Mouse (Mus musculus): ENCODE data around the gene Cacna2d2. TPM values are rescaled to one million over a fixed set of nuclear protein-coding genes. Genes with fewer than 3 reads are reported as not detected.
"Not testable (repeated sequence)": the region's sequence is repeated elsewhere in the genome, so short reads cannot be mapped to it uniquely, and the experiment has no call there.

Gene Cacna2d2
- polyA plus RNA-seq, 1 experiment from 2014 or later, result not detected

- not testable (repeated sequence) for H3K9ac ChIP-seq; H3K27me3 ChIP-seq; DNase-seq; H3K4me3 ChIP-seq (replicated peaks); ATAC-seq (ENCODE audit: low read depth); H3K9me3 ChIP-seq (replicated peaks); H3K4me2 ChIP-seq
- H3K4me1 ChIP-seq (replicated peaks), result peaks cover 81% of the 10 kb centered on the region
- H3K36me3 ChIP-seq, result peaks cover 40% of the 10 kb centered on the region
- 73% methylated on average over 6 of the region's 6 CpGs for WGBS (ENCODE audit: insufficient replicate concordance)
- H3K27ac ChIP-seq, result peak overlapping the region; percentile 94
These were observed 174.4 kb downstream of the Cacna2d2 start for GRCm38 (mm10) chr9:107573774-107574173.

- H3K36me3 ChIP-seq, result peaks cover 32% of the 10 kb centered on the region
- 74% methylated on average over 14 of the region's 14 CpGs for WGBS (ENCODE audit: insufficient replicate concordance)
- H3K4me1 ChIP-seq (replicated peaks), result peaks cover 81% of the 10 kb centered on the region
- H3K4me3 ChIP-seq (replicated peaks), result no peak overlapping the region
- DNase-seq (no peak), ATAC-seq (ENCODE audit: low read depth) (no peak)
- no peak overlapping the region for H3K9ac ChIP-seq
- peak overlapping the region; percentile 82 for H3K27ac ChIP-seq
- H3K9me3 ChIP-seq (replicated peaks), result no peaks in the 10 kb centered on the region
- peak overlapping the region; percentile 78; the same call in 1 of the 2 replicates for H3K4me2 ChIP-seq
- no peaks in the 10 kb centered on the region for H3K27me3 ChIP-seq
These were observed 176.4 kb downstream of the Cacna2d2 start for GRCm38 (mm10) chr9:107575579-107576356.

GRCm38 (mm10) chr9:107576357-107577107 is 177.1 kb downstream of the Cacna2d2 start, which contains the start of gene Hyal1:
TSS of gene Hyal1 (plus strand) at chr9:107576927.
- Histone ChIP-seq H3K27me3 (no peaks in the 10 kb centered on the region), H3K4me3 (replicated peaks) (peak within 1 kb of the TSS; percentile 55), H3K36me3 (peaks cover 27% of the 10 kb centered on the region), H3K4me2 (peak within 1 kb of the TSS; percentile 78), H3K9ac (peak within 1 kb of the TSS; percentile 73), H3K9me3 (replicated peaks) (no peaks in the 10 kb centered on the region), H3K27ac (peak within 1 kb of the TSS; percentile 82), H3K4me1 (replicated peaks) (peaks cover 79% of the 10 kb centered on the region)
- peak; percentile 77 for ATAC-seq (ENCODE audit: low read depth)
- peak; percentile 78 for DNase-seq
- 27% methylated on average over 16 of the region's 16 CpGs for WGBS (ENCODE audit: insufficient replicate concordance)

GRCm38 (mm10) chr9:107577871-107578270 is 178.5 kb downstream of the Cacna2d2 start:
- H3K36me3 ChIP-seq, result peaks cover 16% of the 10 kb centered on the region
- H3K27ac ChIP-seq, result 0 out of 2 replicates have a peak overlapping the region, but pooled peaks have one; percentile 5
- H3K4me3 ChIP-seq (replicated peaks), result no peak overlapping the region
- DNase-seq, result no peak
- ATAC-seq (ENCODE audit: low read depth), result no peak
- no peaks in the 10 kb centered on the region for H3K9me3 ChIP-seq (replicated peaks)
- peaks cover 79% of the 10 kb centered on the region for H3K4me1 ChIP-seq (replicated peaks)
- 86% methylated on average over 10 of the region's 10 CpGs for WGBS (ENCODE audit: insufficient replicate concordance)
- peak overlapping the region; percentile 3; the same call in 1 of the 2 replicates for H3K9ac ChIP-seq
- peak overlapping the region; percentile 78; the same call in 1 of the 2 replicates for H3K4me2 ChIP-seq
- no peaks in the 10 kb centered on the region for H3K27me3 ChIP-seq

GRCm38 (mm10) chr9:107578587-107578986 is 179.2 kb downstream of the Cacna2d2 start, which contains the start of gene Naa80:
TSS of gene Naa80 (plus strand) at chr9:107578887.
- Histone ChIP-seq H3K27ac (peak within 1 kb of the TSS; percentile 98), H3K4me3 (replicated peaks) (no peak within 1 kb of the TSS), H3K4me2 (peak within 1 kb of the TSS; percentile 93; the same call in 1 of the 2 replicates), H3K36me3 (peaks cover 17% of the 10 kb centered on the region), H3K4me1 (replicated peaks) (peaks cover 78% of the 10 kb centered on the region), H3K27me3 (no peaks in the 10 kb centered on the region), H3K9ac (peak within 1 kb of the TSS; percentile 89), H3K9me3 (replicated peaks) (no peaks in the 10 kb centered on the region)
- no peak for DNase-seq
- no peak for ATAC-seq (ENCODE audit: low read depth)
- WGBS (ENCODE audit: insufficient replicate concordance), result 80% methylated on average over 3 of the region's 3 CpGs

Other genes starting within 250 kb of the Cacna2d2 start
- gene Dock3, start 167.7 kb upstream of the Cacna2d2 start, polyA plus RNA-seq (2015; fragmentation: Nextera tagmentation; extraction: Ambion mirVana), result 0.09 and 0.19 TPM in 2 replicates
- gene Mapkapk3, start 109.7 kb upstream of the Cacna2d2 start, polyA plus RNA-seq (2015; fragmentation: Nextera tagmentation; extraction: Ambion mirVana), result 9.1 and 10.2 TPM in 2 replicates
- 10.7 and 12.2 TPM in 2 replicates for gene Cish, start 103.6 kb upstream of the Cacna2d2 start, polyA plus RNA-seq (2015; fragmentation: Nextera tagmentation; extraction: Ambion mirVana)
- 3.6 and 3.8 TPM in 2 replicates for gene Hemk1, start 61.3 kb upstream of the Cacna2d2 start, polyA plus RNA-seq (2015; fragmentation: Nextera tagmentation; extraction: Ambion mirVana)
- 0.03 and 0.09 TPM in 2 replicates for gene 6430571L13Rik, start 59.0 kb upstream of the Cacna2d2 start, polyA plus RNA-seq (2015; fragmentation: Nextera tagmentation; extraction: Ambion mirVana)
- 16.5 and 18.3 TPM in 2 replicates for gene Tmem115, start 134.3 kb downstream of the Cacna2d2 start, polyA plus RNA-seq (2015; fragmentation: Nextera tagmentation; extraction: Ambion mirVana)
- 17.4 and 17.7 TPM in 2 replicates for gene Cyb561d2, start 142.6 kb downstream of the Cacna2d2 start, polyA plus RNA-seq (2015; fragmentation: Nextera tagmentation; extraction: Ambion mirVana)
- gene Nprl2, start 142.6 kb downstream of the Cacna2d2 start, polyA plus RNA-seq (2015; fragmentation: Nextera tagmentation; extraction: Ambion mirVana), result 14.3 and 16.0 TPM in 2 replicates
- gene Zmynd10, start 147.7 kb downstream of the Cacna2d2 start, polyA plus RNA-seq (2015; fragmentation: Nextera tagmentation; extraction: Ambion mirVana), result 0.21 TPM in 1 of 2 replicates, not detected in the other
- 17.5 and 18.2 TPM in 2 replicates for gene Rassf1, start 151.9 kb downstream of the Cacna2d2 start, polyA plus RNA-seq (2015; fragmentation: Nextera tagmentation; extraction: Ambion mirVana)
- 40.1 and 44.6 TPM in 2 replicates for gene Tusc2, start 163.6 kb downstream of the Cacna2d2 start, polyA plus RNA-seq (2015; fragmentation: Nextera tagmentation; extraction: Ambion mirVana)
- gene Hyal2, start 168.3 kb downstream of the Cacna2d2 start, polyA plus RNA-seq (2015; fragmentation: Nextera tagmentation; extraction: Ambion mirVana), result 43.8 and 44.7 TPM in 2 replicates
- gene Hyal1, start 177.3 kb downstream of the Cacna2d2 start, polyA plus RNA-seq (2015; fragmentation: Nextera tagmentation; extraction: Ambion mirVana), result 2.6 TPM in 2 replicates
- 10.5 and 12.2 TPM in 2 replicates for gene Naa80, start 179.3 kb downstream of the Cacna2d2 start, polyA plus RNA-seq (2015; fragmentation: Nextera tagmentation; extraction: Ambion mirVana)
- gene Hyal3, start 181.2 kb downstream of the Cacna2d2 start, polyA plus RNA-seq (2015; fragmentation: Nextera tagmentation; extraction: Ambion mirVana), result 0.82 and 1.2 TPM in 2 replicates
- 167 and 175 TPM in 2 replicates for gene Ifrd2, start 188.0 kb downstream of the Cacna2d2 start, polyA plus RNA-seq (2015; fragmentation: Nextera tagmentation; extraction: Ambion mirVana)
- 0.22 and 0.34 TPM in 2 replicates for gene Sema3b, start 209.6 kb downstream of the Cacna2d2 start, polyA plus RNA-seq (2015; fragmentation: Nextera tagmentation; extraction: Ambion mirVana)
- gene Gnai2, start 235.8 kb downstream of the Cacna2d2 start, polyA plus RNA-seq (2015; fragmentation: Nextera tagmentation; extraction: Ambion mirVana), result 144 and 163 TPM in 2 replicates

Data from liver, embryonic 13.5 days (tissue).